Mouse (Mus musculus) gastrocnemius, adult 18-20 months (tissue): ENCODE measurements at regions not wholly inside any gene's neighbourhood (a gene's known extent, or its start where the extent isn't known, plus 50 kb on each side); places are given as distances from the start of the nearest gene placed in this dataset.

Experiments
- DNase-seq: peaks from one replicate; pipeline ENCODE4 v3.0.0; 2021; ENCODE audit warnings: low spot score

- no peak for DNase-seq
Observed at GRCm38 (mm10) chr3:34525730-34526129, 124.5 kb upstream of the Sox2 start.

- DNase-seq, result no peak
Observed at GRCm38 (mm10) chr3:34522054-34522684, 128.0 kb upstream of the Sox2 start.

DNA sequence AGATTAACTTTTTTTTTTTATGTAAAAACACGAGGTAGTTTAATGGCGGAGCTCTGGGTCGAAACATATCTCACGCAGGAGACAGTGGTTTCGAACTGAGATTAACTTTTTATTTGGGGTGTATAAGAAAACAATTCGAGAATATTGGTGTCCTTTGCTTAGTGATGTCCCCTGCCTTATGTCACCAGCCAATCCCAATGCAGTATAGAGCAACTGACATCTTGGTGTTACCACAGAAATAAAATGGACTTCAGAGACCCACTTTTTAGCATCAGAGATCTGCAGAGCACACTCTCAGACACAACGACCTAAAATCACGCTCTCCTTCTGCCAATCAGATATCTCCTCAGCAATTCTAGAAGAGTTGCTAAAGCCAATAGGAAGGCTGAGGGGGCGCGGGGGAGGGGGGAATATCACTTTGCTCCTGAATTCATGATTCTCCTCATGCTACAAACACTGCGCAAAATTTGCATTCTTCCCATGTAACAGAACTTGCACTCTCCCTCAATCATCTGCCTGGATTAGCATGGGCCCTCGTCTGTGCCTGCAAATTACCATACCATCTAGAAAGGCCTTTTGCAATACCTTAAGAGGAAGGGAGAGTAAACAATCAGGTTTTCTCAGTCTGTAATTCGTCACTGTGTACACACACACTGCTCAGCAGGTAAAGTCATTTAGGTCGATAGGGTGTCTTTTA lies 128.7 kb upstream of the Sox2 start:
- no peak for DNase-seq

DNA sequence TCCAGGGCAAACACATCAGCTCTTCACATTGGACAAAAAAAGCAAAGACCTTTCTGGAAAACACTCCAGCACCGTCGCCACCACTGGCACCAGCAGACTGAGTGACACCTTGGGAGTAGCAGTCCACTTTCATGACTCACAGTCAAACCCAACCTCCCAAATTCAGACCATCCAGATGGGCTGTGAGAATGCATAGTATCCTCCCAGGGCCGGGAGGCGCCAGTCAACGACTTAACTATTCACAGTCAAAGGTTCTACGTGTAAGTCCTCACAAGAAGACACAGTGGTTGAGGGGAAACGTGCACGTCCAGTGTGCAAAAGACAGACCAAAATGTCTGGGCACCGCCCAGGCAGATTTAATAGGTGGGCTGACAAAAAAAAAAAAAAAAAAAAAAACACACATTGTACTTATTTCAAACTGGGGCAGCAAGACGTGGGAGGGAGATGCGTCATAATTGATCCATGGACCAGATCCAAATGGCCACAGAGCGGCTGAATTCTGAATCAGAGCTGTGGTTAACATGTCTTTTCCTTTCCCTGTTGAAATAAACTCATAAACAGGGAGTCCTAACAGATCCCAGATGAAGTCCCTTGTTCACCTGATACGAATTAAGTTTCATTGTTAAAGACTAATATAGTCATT lies 137.6 kb upstream of the Sox2 start:
- DNase-seq, result no peak

DNA sequence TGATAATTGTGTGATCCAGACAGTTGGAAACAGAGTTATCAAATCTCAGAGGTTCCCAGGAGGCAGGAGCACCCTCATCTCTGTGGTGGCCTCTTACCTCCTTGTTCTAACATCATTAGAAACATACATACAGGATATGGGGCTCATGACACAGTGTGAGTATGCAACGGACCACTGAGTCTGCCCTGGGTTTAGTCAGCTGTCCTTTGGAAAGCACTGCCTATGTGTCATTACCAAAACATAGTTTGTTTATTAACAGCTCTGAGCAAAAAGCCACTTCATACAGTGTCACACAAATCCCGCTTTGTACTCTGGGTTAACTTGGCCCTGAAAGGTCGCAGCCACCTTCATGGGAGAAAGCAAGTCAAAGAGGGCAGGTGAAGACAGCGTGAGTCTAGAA lies 139.5 kb upstream of the Sox2 start:
- no peak for DNase-seq

GRCm38 (mm10) chr3:34509160-34509559 lies 141.0 kb upstream of the Sox2 start:
- no peak for DNase-seq

- no peak for DNase-seq
Observed at GRCm38 (mm10) chr3:34504573-34504894, 145.7 kb upstream of the Sox2 start.

- no peak for DNase-seq
Observed at GRCm38 (mm10) chr3:34503874-34504572, 146.2 kb upstream of the Sox2 start.

DNA sequence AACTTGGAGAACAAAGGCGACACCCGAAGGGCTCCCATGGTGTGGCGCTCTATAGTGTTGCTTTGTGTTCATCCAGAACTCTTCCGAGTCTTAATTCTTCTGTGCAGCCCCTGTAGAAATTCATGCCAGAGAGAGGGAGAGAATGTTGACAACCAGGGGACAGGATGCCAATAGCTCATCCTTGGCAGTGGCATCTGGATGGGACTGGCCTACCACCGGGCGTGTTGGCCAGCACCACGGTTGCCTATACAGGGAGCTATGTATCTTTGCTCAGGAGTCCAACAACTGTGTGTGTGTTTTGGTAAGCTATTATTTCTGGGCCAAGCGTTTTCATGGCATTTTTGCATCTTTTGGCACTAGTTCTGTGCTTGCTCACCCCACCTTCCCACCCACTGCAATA lies 153.4 kb upstream of the Sox2 start:
- DNase-seq, result no peak

GRCm38 (mm10) chr3:34495615-34496014 lies 154.6 kb upstream of the Sox2 start:
- no peak for DNase-seq

GRCm38 (mm10) chr3:34493921-34494320 lies 156.3 kb upstream of the Sox2 start:
- no peak for DNase-seq

DNA sequence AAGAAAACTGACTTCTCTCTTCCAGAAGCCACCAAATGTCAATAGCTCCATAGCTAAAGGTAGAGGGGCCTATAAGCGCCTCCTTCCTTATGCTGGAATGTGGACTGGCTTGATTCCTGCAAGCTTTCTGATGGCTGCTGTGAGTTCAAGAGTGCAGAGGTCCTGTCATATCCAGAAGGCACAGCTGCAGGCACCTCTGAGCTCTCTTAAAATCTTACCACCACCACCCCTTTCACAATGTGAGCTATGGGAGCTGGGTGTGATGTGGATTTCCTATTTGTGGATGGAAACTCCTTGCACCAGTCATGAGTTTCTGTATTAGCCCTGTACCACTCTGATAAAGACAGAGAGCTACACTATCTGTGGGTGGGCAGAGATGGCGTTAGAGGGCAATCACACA lies 161.2 kb upstream of the Sox2 start:
- no peak for DNase-seq

GRCm38 (mm10) chr3:34486441-34487050 lies 163.7 kb upstream of the Sox2 start:
- no peak for DNase-seq

- no peak for DNase-seq
Observed at GRCm38 (mm10) chr3:34485345-34486223, 164.6 kb upstream of the Sox2 start.

DNA sequence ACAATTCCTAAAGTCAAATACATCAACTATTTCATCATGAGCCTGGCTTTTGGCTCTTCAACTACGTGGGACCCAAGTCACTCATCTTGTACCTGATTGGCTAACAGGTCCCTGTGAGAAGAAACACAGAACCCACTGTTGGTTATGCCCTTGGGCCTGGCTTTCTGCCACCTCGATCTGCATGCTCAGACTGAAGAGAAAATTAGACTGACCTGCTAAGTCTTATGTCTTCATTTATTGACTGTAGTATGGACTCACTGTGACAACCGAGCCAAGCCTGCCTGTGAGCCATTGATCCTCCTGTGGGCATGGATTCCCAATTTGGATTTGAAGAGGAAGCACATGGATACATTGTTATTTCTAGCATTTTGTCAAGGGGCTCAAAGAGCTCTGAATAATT lies 166.3 kb upstream of the Sox2 start:
- no peak for DNase-seq

- DNase-seq, result no peak
Observed at GRCm38 (mm10) chr3:34481821-34482713, 168.1 kb upstream of the Sox2 start.

DNA sequence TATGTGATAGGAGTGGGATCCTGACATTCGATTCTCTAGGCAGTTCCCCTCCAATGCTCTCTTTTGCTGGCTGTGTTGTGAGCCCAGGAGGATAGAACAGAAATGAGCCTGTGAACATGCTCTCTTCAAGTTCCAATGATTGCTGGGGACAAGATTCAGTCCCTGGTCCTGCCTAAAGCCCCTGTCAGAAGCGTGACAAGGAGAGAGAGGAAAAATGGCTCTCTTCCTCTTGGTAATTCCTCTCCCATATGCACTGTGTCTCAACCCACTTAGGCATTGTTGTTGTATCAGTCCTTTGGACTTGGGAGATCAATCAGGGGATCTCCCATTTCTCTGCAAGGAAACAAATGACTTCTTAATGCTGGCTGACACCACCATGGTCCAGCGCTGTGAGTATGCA lies 168.9 kb upstream of the Sox2 start:
- DNase-seq, result no peak

- no peak for DNase-seq
Observed at GRCm38 (mm10) chr3:34474126-34474525, 176.1 kb upstream of the Sox2 start.

- DNase-seq, result no peak
Observed at GRCm38 (mm10) chr3:34470721-34471120, 179.5 kb upstream of the Sox2 start.

DNA sequence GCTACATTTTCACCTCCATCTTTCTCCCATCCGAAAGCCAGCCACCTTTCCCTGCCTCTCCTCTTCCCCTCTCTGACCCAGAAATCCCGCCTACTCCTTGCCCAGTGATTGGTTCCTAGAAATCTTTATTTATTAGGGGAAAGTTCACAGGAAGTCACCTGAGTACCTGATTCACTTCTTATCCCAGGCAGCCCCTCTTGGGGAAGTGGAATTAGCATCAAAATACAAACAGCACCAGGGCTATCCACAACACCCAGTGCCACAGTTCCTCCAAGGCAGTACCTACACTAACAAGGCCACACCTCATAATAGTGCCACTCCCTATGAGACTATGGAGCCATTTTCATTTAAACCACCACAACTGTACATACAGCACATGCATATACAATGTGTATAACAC lies 180.3 kb upstream of the Sox2 start:
- no peak for DNase-seq
